Mouse (Mus musculus) mouse embryonic stem cell (cell line): Measurements from ENCODE around the gene Mmachc.

ENCODE experiments used
- in situ Hi-C, 2 experiments: fragments of 300-500 bp; cut with MboI; formaldehyde crosslinking; loops; 1 replicate in 1 of 2; 3 replicates in 1 of 2; pipeline ENCODE4 v1.14.3; 2019 to 2020; ENCODE audit warnings: low sequenced_read_pairs in 2 of 2, low pct_unique_long_range_greater_than_20kb in 1 of 2, mixed read lengths in 1 of 2; ENCODE audit not compliant: unreplicated experiment in 1 of 2

Mmachc gene

DNA sequence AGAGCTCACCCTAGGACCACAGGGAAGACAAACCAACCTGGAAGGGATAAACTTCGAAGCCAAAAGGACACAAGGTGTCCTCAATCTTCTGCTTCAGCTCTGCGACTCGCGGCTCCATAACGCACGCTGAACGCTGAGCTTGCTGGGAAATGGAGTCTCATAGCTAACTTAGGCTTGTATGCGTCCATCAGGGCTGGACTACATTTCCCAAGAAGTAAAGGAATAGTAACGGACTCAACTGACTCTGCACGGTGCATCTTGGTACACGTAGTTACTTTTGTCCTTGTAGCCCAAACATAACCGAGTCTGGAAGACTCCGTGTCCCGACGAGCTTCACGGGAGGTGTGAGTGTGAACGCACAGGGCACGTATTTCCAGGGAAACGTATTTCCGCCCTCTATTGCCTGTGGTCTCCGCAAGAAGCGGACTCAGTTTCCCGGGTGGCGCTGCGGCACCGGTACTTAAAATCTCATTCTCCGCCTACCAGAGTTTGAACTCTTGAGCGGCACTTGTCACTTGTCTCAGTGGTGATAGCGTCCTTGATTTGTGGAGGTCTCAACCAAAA, at the start of gene Mmachc, which contains the start of gene Ccdc163:
Mmachc (minus strand) TSS at position 206 of the 564 bp plus-strand sequence.
Ccdc163 (plus strand) TSS at position 309 of the 564 bp plus-strand sequence.
- in situ Hi-C loops, result loop anchor here in 1 of 2 experiments (25.0 kb wide), 1 partner anchor 279 kb away; the partner anchor contains the start of genes Hectd3 and Urod

DNA sequence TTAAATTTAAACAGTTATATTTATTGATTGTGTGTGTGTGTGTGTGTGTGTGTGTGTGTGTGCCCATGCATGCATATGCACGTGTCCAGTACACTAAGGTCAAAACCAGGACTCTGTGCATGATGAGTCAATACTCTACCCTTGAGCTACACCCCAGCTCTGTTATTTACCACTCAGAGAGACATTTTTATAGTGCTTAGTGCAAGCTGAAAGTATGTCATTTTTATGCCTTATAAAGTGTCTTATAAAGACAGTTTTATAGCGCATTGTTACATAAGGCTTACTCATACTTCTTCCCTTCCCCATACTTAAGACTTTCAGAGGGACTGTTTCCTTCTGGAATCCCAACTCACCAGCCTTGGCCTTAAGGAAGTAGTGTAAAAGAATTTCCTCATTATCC, 41.5 kb upstream of the Mmachc start:
- in situ Hi-C loops, result no loop called here

DNA sequence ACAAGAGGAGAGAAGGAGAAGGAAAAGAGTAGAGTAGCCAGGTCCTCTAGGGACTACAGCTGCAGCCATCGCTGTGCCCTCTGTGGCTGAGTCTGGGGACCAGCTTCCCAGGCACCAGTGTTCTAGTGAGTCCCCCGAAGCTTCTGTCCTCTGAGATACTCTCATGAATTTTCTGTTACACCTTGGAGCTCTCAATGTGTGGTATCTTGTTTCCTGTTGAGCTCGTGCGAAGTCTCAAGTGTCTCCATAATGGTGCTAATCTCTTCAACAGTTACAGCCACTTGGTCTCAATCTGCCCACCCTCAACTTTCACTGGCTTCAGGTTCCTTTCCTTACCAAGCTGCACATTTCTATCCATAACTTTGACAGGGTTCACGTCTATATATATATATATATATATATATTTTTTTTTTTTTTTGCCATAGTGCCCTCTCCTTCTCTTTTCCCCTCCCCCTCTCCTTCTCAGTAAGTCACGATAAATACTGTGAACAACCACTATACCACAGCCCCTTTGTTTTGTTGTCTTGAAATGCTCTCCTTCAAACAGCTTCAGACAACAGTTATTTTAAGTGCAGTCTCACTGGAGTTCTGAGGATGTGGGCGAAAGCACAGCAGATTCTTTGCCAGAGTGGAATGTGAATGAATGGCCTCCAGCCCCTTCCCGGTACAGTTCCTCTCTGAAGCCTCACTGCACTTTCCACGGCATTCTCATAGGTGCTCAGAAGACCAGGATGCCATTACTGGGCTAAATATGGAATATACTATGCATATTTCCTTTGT, 31.0 kb upstream of the Mmachc start:
- in situ Hi-C loops, result no loop called here

GRCm38 (mm10) chr4:116734996-116735395, 26.8 kb upstream of the Mmachc start:
- in situ Hi-C loops, result no loop called here

- in situ Hi-C loops, result no loop called here
These were observed 24.1 kb upstream of the Mmachc start for GRCm38 (mm10) chr4:116732355-116732754.

GRCm38 (mm10) chr4:116731077-116731476, 22.9 kb upstream of the Mmachc start:
- in situ Hi-C loops, result no loop called here

- in situ Hi-C loops, result no loop called here
These were observed 21.3 kb upstream of the Mmachc start for GRCm38 (mm10) chr4:116729532-116729931.

GRCm38 (mm10) chr4:116727401-116727800, 19.2 kb upstream of the Mmachc start:
- in situ Hi-C loops, result no loop called here

DNA sequence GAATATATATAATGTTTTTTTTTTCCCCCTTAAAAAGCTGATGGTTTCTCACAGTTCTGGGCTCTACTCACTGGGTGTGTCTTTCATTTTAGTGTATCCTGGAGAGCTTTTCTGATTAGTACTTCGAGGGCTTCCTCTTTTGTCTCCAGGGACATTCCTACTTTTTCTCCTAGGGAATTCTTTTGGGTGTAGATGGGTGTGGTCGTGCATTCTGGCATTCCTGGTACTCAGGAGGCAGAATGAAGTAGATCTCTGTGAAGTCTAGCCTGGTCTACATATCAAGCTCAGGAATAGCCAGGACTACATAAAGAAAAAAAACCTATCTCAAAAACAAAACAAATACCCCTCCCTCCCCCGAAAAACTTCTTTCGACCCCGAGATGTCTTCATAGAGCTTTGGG, 17.2 kb upstream of the Mmachc start:
- in situ Hi-C loops, result no loop called here

DNA sequence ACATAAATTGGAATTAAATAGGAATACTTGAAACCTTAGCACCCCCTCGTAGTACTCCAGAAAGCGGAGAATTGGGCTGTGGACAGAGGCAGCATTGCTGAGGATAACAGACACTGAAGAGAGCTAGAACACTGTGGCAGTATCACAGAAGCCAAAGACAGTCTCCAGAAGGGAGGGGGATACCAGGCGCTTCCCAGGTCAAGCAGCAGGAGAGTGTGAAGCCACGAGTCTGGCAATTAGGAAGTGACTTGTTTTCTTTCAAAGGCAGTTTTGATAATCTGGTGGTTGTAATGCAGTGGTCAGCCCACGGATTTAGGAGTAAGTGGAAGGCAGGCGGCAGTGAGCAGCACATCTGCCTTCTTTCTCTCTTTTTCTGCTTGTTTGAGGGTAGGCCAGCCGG, 14.0 kb upstream of the Mmachc start:
- in situ Hi-C loops, result loop anchor here in 1 of 2 experiments (25.0 kb wide), 1 partner anchor 265 kb away; the partner anchor contains the start of genes Hectd3 and Urod

- in situ Hi-C loops, result loop anchor here in 1 of 2 experiments (25.0 kb wide), 1 partner anchor 266 kb away; the partner anchor contains the start of genes Hectd3 and Urod
These were observed 13.0 kb upstream of the Mmachc start for GRCm38 (mm10) chr4:116721098-116721628.

DNA sequence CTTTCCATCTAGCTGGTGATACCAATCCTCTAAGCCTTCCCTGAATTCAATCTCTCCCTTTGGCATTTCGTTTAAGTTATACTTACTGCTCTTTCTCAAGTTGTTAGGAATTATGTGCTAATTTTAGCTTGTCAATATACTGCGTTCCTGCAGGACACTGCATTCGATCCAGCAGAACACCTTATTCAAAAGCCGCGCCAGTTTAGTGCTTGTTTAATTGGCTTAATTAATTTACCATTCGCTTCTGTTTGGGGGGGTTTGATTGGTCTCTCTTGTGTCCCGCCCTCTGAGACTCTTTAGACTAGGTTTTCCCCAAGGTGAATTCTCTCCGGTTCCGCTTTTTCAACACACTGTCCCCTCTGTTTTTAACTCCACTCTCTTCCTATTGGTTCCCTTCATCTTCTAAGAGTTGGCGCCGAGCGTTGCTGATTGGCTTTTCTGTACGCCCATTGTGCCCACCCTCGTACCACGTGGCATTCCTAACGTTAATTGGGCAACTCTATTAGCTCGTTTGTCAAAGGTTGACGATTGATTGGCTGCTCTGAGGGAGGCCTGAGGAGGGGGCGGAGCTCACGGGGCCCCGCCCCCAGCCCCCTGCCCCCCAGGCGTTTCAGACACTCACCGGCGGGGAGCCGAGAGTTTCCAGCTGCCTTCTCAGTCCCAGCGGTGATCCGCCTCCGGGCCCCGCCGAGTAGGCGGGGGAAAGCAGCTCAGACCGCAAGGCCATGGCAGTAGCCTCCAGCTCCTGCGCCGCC, 12.3 kb upstream of the Mmachc start, which contains the start of gene Tesk2:
Tesk2 (plus strand) TSS at position 606 of the 755 bp plus-strand sequence.
- in situ Hi-C loops, result loop anchor here in 1 of 2 experiments (25.0 kb wide), 1 partner anchor 267 kb away; the partner anchor contains the start of genes Hectd3 and Urod

DNA sequence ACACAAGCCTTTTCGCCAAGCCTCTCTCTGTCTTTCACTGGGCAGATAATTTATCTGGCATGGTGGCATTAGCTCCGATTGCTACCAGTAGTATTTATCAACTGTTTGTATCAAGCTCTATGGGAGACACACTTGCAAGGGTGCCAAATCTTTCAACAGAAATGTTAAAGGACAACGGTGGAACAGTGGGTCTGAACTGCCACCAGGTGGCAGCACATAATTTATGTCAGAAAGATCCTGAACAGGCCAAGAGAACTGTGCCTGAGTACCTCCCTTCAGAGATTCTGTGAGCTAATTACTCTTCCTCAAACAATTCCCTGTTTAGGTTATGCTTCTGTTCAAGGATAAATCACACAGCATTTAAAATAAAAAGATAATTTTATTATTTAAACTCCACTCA, 11.2 kb upstream of the Mmachc start:
- in situ Hi-C loops, result loop anchor here (5.0 to 25.0 kb wide), 2 partner anchors 68 to 268 kb away; partner anchors contain the start of genes Hectd3 (in 1 of the 2) and Urod (in 1 of the 2)

GRCm38 (mm10) chr4:116712536-116712935, 4.3 kb upstream of the Mmachc start:
- in situ Hi-C loops, result loop anchor here in 1 of 2 experiments (25.0 kb wide), 1 partner anchor 275 kb away; the partner anchor contains the start of genes Hectd3 and Urod

DNA sequence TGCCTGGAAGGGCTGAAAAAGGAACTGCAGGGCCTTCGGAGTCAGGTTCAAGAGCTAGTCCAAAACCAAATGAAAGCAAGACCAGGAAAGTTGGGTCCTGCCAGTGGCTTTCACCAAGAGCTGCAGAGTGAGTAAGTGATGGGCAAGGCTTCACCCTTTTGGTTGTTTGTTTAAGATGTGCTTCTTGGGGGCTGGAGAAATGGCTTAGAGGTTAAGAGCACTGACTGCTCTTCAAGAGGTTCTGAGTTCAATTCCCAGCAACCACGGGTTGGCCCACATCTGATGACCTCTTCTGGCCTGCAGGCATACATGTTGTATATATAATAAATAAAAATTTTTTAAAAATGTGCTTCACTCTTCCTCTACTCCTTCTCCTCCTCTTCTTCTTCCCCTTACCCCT, 1.9 kb upstream of the Mmachc start:
- in situ Hi-C loops, result loop anchor here in 1 of 2 experiments (25.0 kb wide), 1 partner anchor 277 kb away; the partner anchor contains the start of genes Hectd3 and Urod

DNA sequence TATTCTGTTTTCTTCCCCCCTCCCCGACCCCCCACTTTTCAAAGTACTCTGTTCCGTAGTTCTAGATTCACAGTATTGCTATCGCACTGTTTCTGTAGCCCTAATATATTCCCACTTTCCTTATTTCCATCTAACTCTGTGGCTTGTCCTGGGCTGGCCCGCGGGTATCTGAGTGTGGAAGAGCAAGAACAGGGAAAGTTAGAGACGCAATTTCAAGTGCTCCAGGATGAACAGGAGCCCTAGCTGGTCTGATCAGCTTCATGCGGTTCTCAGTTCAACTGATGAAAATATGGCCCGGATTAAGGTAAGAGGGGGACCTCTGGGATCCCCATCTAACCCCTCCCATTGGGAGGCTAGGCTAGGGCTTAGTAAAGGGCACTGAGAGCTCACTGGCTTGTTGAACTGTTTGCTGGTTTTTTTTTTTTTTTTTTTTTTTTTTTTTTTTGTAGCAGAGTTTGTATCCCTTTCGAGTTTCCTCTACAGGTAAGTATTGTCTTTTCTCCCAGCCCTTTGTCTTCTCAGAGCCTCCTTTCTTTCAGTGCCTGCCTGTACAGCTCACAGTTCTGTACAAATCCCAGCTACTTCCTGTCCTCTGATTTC, 685 bp upstream of the Mmachc start:
- in situ Hi-C loops, result loop anchor here in 1 of 2 experiments (25.0 kb wide), 1 partner anchor 278 kb away; the partner anchor contains the start of genes Hectd3 and Urod

DNA sequence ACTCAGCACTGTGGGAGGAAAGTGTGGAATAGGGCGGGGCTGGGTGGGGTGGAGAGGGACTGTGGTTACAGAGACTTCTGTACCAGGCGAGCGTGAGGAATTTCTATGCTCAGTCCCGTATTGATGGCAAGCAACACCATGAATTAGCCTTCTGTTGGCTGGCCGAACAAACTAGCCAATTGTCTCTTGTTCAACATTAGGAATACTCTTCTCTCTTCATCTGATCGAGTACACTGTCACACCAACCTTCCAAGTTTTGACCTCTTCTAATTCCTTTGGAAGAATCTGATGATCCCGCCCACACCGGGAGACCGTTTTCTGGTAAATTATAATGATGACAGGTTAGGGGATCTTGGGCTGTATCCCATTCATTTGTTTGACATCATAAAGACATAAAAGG, 540 bp downstream of the Mmachc start:
- in situ Hi-C loops, result loop anchor here in 1 of 2 experiments (25.0 kb wide), 1 partner anchor 280 kb away; the partner anchor contains the start of genes Hectd3 and Urod

DNA sequence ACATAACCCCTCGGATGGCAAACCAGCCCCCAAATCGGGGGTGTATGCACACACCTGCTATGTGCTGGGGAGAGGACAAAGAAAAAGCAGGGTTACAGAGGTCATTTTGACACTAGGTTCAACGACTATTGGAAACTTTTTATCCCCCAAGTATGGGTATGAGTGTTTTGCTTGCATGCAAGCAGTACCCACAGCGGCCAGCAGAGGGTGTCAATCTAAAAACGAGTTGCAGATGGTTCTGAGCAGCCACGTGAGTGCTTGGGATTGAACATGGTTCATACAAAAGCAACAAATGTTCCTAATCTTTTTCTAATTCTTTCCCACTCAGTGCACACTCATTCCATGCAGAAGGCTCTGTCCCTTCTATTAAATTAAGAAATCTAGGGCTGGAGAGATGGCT, 4.4 kb downstream of the Mmachc start:
- in situ Hi-C loops, result loop anchor here in 1 of 2 experiments (25.0 kb wide), 1 partner anchor 283 kb away; the partner anchor contains the start of genes Hectd3 and Urod
